Mouse (Mus musculus): Measurements from ENCODE around the gene Zfp97.
"Not testable (repeated sequence)": the region's sequence is repeated elsewhere in the genome, so short reads cannot be mapped to it uniquely, and the experiment has no call there.

Gene Zfp97

GRCm38 (mm10) chr17:17120830-17121502, at the start of gene Zfp97:
TSS of gene Zfp97 (plus strand) at chr17:17121415.
- not testable (repeated sequence) for DNase-seq

- DNase-seq, result not testable (repeated sequence)
Measured at GRCm38 (mm10) chr17:17178757-17179413, 57.7 kb downstream of the Zfp97 start.

- DNase-seq, result not testable (repeated sequence)
Measured at GRCm38 (mm10) chr17:17194761-17195160, 73.5 kb downstream of the Zfp97 start.

GRCm38 (mm10) chr17:17195178-17195577, 74.0 kb downstream of the Zfp97 start:
- no peak for DNase-seq

- DNase-seq, result not testable (repeated sequence)
Measured at GRCm38 (mm10) chr17:17196111-17196510, 74.9 kb downstream of the Zfp97 start.
